Mouse (Mus musculus): ENCODE results near the gene Grin1. TPM values are rescaled to one million over a fixed set of nuclear protein-coding genes. Genes with fewer than 3 reads are reported as not detected.
A peak's percentile ranks its signal among the peaks of the same experiment; 100 is the strongest.

Grin1 gene
- polyA plus RNA-seq, 1 experiment, result 0.46 TPM

- WGBS, result 79% methylated on average over 10 of the region's 10 CpGs
Observed at GRCm38 (mm10) chr2:25246183-25247072, 72.6 kb downstream of the Grin1 start, which contains the start of gene AL732309.1. TSS of gene AL732309.1 (minus strand) at chr2:25246863.

DNA sequence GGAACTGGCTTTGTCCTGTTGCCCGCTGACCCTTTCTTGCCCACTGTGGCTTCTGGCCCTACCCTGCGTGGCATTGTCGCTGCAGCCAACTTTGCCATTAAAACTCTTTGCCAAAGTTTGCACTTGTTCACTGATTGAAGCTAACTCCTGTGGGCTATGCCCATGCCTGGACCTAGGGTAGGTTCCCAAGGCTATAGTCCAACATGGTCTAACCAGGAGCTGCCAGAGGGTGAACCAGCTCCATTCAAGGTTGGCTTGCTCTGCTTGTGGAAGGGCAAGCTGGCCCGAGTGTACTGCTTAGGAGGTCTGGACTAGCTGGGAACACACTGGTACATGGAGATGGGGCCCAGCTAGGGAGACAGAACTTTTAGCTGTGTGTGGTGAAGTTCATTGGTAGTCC is 74.8 kb downstream of the Grin1 start:
- no peak for DNase-seq
- H3K4me1 ChIP-seq (ENCODE audit: control insufficient read depth, insufficient read depth, low read length), result peaks cover 4% of the 10 kb centered on the region
- no peak overlapping the region for H3K4me3 ChIP-seq (replicated peaks; ENCODE audit: extremely low read depth, low read depth, low read length)
- no peak for TF ChIP-seq POLR2A (IDR thresholded peaks at IDR 0.05; ENCODE audit: borderline replicate concordance, extremely low read depth, low read depth, low read length)
- no peak for TF ChIP-seq CTCF (IDR thresholded peaks at IDR 0.05; ENCODE audit: insufficient read depth, low read length)
- 85% methylated on average over 4 of the region's 4 CpGs for whole genome bisulfite sequencing

More at GRCm38 (mm10) chr2:25246183-25247072, 72.6 kb downstream of the Grin1 start, which contains the start of gene AL732309.1:
- Histone ChIP-seq H3K4me3 (replicated peaks; ENCODE audit: extremely low read depth, low read depth, low read length) (no peak within 1 kb of the TSS), H3K4me1 (ENCODE audit: control insufficient read depth, insufficient read depth, low read length) (peaks cover 3% of the 10 kb centered on the region)
- TF ChIP-seq CTCF (IDR thresholded peaks at IDR 0.05; ENCODE audit: insufficient read depth, low read length) (no peak), POLR2A (IDR thresholded peaks at IDR 0.05; ENCODE audit: borderline replicate concordance, extremely low read depth, low read depth, low read length) (peak; percentile 32; the same call in 1 of the 2 replicates)
- DNase-seq, result no peak

DNA sequence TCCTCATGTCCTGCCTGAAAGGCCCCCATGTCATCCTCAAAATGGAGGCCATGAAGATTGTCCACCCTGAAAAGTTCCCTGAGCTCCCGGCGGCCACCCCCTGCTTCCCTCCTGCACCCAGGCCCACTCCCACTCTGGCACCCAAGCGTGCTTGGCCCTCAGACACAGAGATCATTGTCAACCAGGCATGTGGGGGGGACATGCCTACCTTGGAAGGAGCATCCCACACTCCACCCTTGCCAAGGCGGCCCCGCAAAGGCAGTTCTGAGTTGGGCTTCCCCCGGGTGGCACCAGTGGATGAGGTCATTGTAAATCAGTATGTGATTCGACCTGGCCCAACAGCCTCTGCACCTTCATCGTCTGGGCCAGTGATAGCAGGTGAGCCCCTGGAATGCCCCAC is 75.6 kb downstream of the Grin1 start:
- TF ChIP-seq CTCF (IDR thresholded peaks at IDR 0.05; ENCODE audit: insufficient read depth, low read length), result no peak
- TF ChIP-seq POLR2A (IDR thresholded peaks at IDR 0.05; ENCODE audit: borderline replicate concordance, extremely low read depth, low read depth, low read length), result no peak
- Histone ChIP-seq H3K4me3 (replicated peaks; ENCODE audit: extremely low read depth, low read depth, low read length) (no peak overlapping the region), H3K4me1 (ENCODE audit: control insufficient read depth, insufficient read depth, low read length) (peaks cover 4% of the 10 kb centered on the region)
- 69% methylated on average over 8 of the region's 8 CpGs for WGBS
- no peak for DNase-seq

GRCm38 (mm10) chr2:25242101-25242506 is 76.9 kb downstream of the Grin1 start, which contains the start of the genes Rnf208 and Cysrt1:
TSS of gene Rnf208 (plus strand) at chr2:25242255.
TSS of gene Cysrt1 (minus strand) at chr2:25242452.
- Histone ChIP-seq H3K4me3 (replicated peaks; ENCODE audit: extremely low read depth, low read depth, low read length) (peak within 1 kb of the TSS; percentile 42), H3K4me1 (ENCODE audit: control insufficient read depth, insufficient read depth, low read length) (peaks cover 6% of the 10 kb centered on the region)
- no peak for DNase-seq
- WGBS, result under 1% methylated on average over 57 of the region's 59 CpGs
- no peak for TF ChIP-seq POLR2A (IDR thresholded peaks at IDR 0.05; ENCODE audit: borderline replicate concordance, extremely low read depth, low read depth, low read length)
- TF ChIP-seq CTCF (IDR thresholded peaks at IDR 0.05; ENCODE audit: insufficient read depth, low read length), result no peak

GRCm38 (mm10) chr2:25241438-25241775 is 77.6 kb downstream of the Grin1 start:
- TF ChIP-seq POLR2A (IDR thresholded peaks at IDR 0.05; ENCODE audit: borderline replicate concordance, extremely low read depth, low read depth, low read length) (no peak), CTCF (IDR thresholded peaks at IDR 0.05; ENCODE audit: insufficient read depth, low read length) (no peak)
- WGBS, result 16% methylated on average over 6 of the region's 6 CpGs

More at GRCm38 (mm10) chr2:25241438-25241775, 77.6 kb downstream of the Grin1 start:
- no peak for DNase-seq
- Histone ChIP-seq H3K4me3 (replicated peaks; ENCODE audit: extremely low read depth, low read depth, low read length) (no peak overlapping the region), H3K4me1 (ENCODE audit: control insufficient read depth, insufficient read depth, low read length) (peaks cover 6% of the 10 kb centered on the region)

Other genes starting within 250 kb of the Grin1 start
- 2.0 and 2.6 TPM in 2 replicates for gene Entpd8, start 238.9 kb downstream of the Grin1 start, polyA plus RNA-seq (2012; rRNA removed)
- 2.1 and 2.4 TPM in 2 replicates for gene Noxa1, start 224.0 kb downstream of the Grin1 start, polyA plus RNA-seq (2012; rRNA removed)
- gene Nrarp, start 138.4 kb downstream of the Grin1 start, polyA plus RNA-seq (2012; rRNA removed), result 46.0 and 69.2 TPM in 2 replicates
- gene Tor4a, start 122.3 kb downstream of the Grin1 start, polyA plus RNA-seq (2012; rRNA removed), result 52.8 and 54.9 TPM in 2 replicates
- gene Nelfb, start 107.7 kb downstream of the Grin1 start, polyA plus RNA-seq (2012; rRNA removed), result 58.0 and 94.5 TPM in 2 replicates
- not detected in 2 replicates for gene Stpg3, start 104.5 kb downstream of the Grin1 start, polyA plus RNA-seq (2012; rRNA removed)
- 0.17 TPM in 1 of 2 replicates, not detected in the other for gene Fam166a, start 100.4 kb downstream of the Grin1 start, polyA plus RNA-seq (2012; rRNA removed)
- gene Tubb4b, start 94.5 kb downstream of the Grin1 start, polyA plus RNA-seq (2012; rRNA removed), result 490 and 623 TPM in 2 replicates
- gene Slc34a3, start 84.8 kb downstream of the Grin1 start, polyA plus RNA-seq (2012; rRNA removed), result not detected in 2 replicates
- gene Rnf224, start 82.4 kb downstream of the Grin1 start, polyA plus RNA-seq (2012; rRNA removed), result 0.76 TPM in 1 of 2 replicates, not detected in the other
- 14.1 and 28.6 TPM in 2 replicates for gene Rnf208, start 76.9 kb downstream of the Grin1 start, polyA plus RNA-seq (2012; rRNA removed)
- 120 TPM in 1 of 2 replicates, not detected in the other for gene Cysrt1, start 76.7 kb downstream of the Grin1 start, polyA plus RNA-seq (2012; rRNA removed)
- 15.0 and 20.9 TPM in 2 replicates for gene AL732309.1, start 72.3 kb downstream of the Grin1 start, polyA plus RNA-seq (2012; rRNA removed)
- 53.5 and 54.5 TPM in 2 replicates for gene Tmem203, start 63.7 kb downstream of the Grin1 start, polyA plus RNA-seq (2012; rRNA removed)
- 17.4 and 24.3 TPM in 2 replicates for gene Tprn, start 56.6 kb downstream of the Grin1 start, polyA plus RNA-seq (2012; rRNA removed)
- 41.6 and 49.5 TPM in 2 replicates for gene Ssna1, start 46.7 kb downstream of the Grin1 start, polyA plus RNA-seq (2012; rRNA removed)
- 82.1 and 133 TPM in 2 replicates for gene Anapc2, start 46.7 kb downstream of the Grin1 start, polyA plus RNA-seq (2012; rRNA removed)
- gene Tmem210, start 31.0 kb downstream of the Grin1 start, polyA plus RNA-seq (2012; rRNA removed), result 0.40 TPM in 1 of 2 replicates, not detected in the other
- gene Lrrc26, start 29.3 kb downstream of the Grin1 start, polyA plus RNA-seq (2012; rRNA removed), result 52.8 and 59.6 TPM in 2 replicates
- gene Man1b1, start 13.2 kb upstream of the Grin1 start, polyA plus RNA-seq (2012; rRNA removed), result 14.4 and 18.1 TPM in 2 replicates
- gene Dpp7, start 37.2 kb upstream of the Grin1 start, polyA plus RNA-seq (2012; rRNA removed), result 33.6 and 36.4 TPM in 2 replicates
- gene Uap1l1, start 46.5 kb upstream of the Grin1 start, polyA plus RNA-seq (2012; rRNA removed), result 59.5 and 65.3 TPM in 2 replicates
- gene Sapcd2, start 53.1 kb upstream of the Grin1 start, polyA plus RNA-seq (2012; rRNA removed), result 5.5 and 6.3 TPM in 2 replicates
- 18.4 and 18.6 TPM in 2 replicates for gene Entpd2, start 76.7 kb upstream of the Grin1 start, polyA plus RNA-seq (2012; rRNA removed)
- 166 and 185 TPM in 2 replicates for gene Npdc1, start 80.2 kb upstream of the Grin1 start, polyA plus RNA-seq (2012; rRNA removed)
- gene Fut7, start 104.1 kb upstream of the Grin1 start, polyA plus RNA-seq (2012; rRNA removed), result 2.1 and 3.0 TPM in 2 replicates
- gene Abca2, start 109.5 kb upstream of the Grin1 start, polyA plus RNA-seq (2012; rRNA removed), result 52.4 and 61.5 TPM in 2 replicates
- 1,602 and 1,847 TPM in 2 replicates for gene Clic3, start 137.7 kb upstream of the Grin1 start, polyA plus RNA-seq (2012; rRNA removed)
- gene Paxx, start 141.9 kb upstream of the Grin1 start, polyA plus RNA-seq (2012; rRNA removed), result 74.6 and 76.0 TPM in 2 replicates
- 0.62 and 0.80 TPM in 2 replicates for gene Ptgds, start 150.9 kb upstream of the Grin1 start, polyA plus RNA-seq (2012; rRNA removed)
- not detected in 2 replicates for gene Lcn12, start 174.7 kb upstream of the Grin1 start, polyA plus RNA-seq (2012; rRNA removed)
- gene Fbxw5, start 181.6 kb upstream of the Grin1 start, polyA plus RNA-seq (2012; rRNA removed), result 23.1 and 37.4 TPM in 2 replicates
- gene C8g, start 182.5 kb upstream of the Grin1 start, polyA plus RNA-seq (2012; rRNA removed), result 2.5 and 2.7 TPM in 2 replicates
- gene Traf2, start 227.8 kb upstream of the Grin1 start, polyA plus RNA-seq (2012; rRNA removed), result 13.8 and 16.2 TPM in 2 replicates
- 94.0 and 106 TPM in 2 replicates for gene Edf1, start 238.7 kb upstream of the Grin1 start, polyA plus RNA-seq (2012; rRNA removed)

All from lung, adult 2 months (tissue).